Mouse (Mus musculus): ENCODE measurements around the gene Bmpr2. TPM values are rescaled to one million over a fixed set of nuclear protein-coding genes. Genes with fewer than 3 reads are reported as not detected.

Bmpr2 gene
- polyA plus RNA-seq, 1 experiment from 2014 or later: 17.2 TPM

- H3K9ac ChIP-seq (replicated peaks; ENCODE audit: low read depth, low read length): no peak overlapping the region
- 83% methylated on average over 1 of the region's 1 CpGs for WGBS
- H3K9me3 ChIP-seq (ENCODE audit: control insufficient read depth, low read depth, low read length): no peaks in the 10 kb centered on the region
- no peak overlapping the region for H3K4me3 ChIP-seq (ENCODE audit: low read depth, low read length)
- no peak for ATAC-seq (ENCODE audit: insufficient number of reproducible peaks, insufficient read depth, low FRiP score, low read depth)
- H3K27me3 ChIP-seq (ENCODE audit: control insufficient read depth, insufficient read depth, low read length): no peaks in the 10 kb centered on the region
- H3K27ac ChIP-seq (ENCODE audit: low read length): no peak overlapping the region
- no peaks in the 10 kb centered on the region for H3K4me1 ChIP-seq (ENCODE audit: control insufficient read depth, insufficient read depth, low read length)
- peaks cover 30% of the 10 kb centered on the region for H3K36me3 ChIP-seq (ENCODE audit: control insufficient read depth, insufficient read depth, low read length)
- no peak overlapping the region for H3K4me2 ChIP-seq (replicated peaks; ENCODE audit: low read depth, low read length)
Measured at GRCm38 (mm10) chr1:59862144-59862543, 98.9 kb downstream of the Bmpr2 start.

GRCm38 (mm10) chr1:59868041-59868440 is 104.8 kb downstream of the Bmpr2 start:
- H3K9me3 ChIP-seq (ENCODE audit: control insufficient read depth, low read depth, low read length): no peaks in the 10 kb centered on the region
- H3K27ac ChIP-seq (ENCODE audit: low read length): no peak overlapping the region
- H3K36me3 ChIP-seq (ENCODE audit: control insufficient read depth, insufficient read depth, low read length): peaks cover 35% of the 10 kb centered on the region
- 95% methylated on average over 5 of the region's 5 CpGs for WGBS
- no peaks in the 10 kb centered on the region for H3K4me1 ChIP-seq (ENCODE audit: control insufficient read depth, insufficient read depth, low read length)
- H3K27me3 ChIP-seq (ENCODE audit: control insufficient read depth, insufficient read depth, low read length): no peaks in the 10 kb centered on the region
- no peak overlapping the region for H3K9ac ChIP-seq (replicated peaks; ENCODE audit: low read depth, low read length)
- no peak overlapping the region for H3K4me3 ChIP-seq (ENCODE audit: low read depth, low read length)
- no peak for ATAC-seq (ENCODE audit: insufficient number of reproducible peaks, insufficient read depth, low FRiP score, low read depth)
- H3K4me2 ChIP-seq (replicated peaks; ENCODE audit: low read depth, low read length): no peak overlapping the region

DNA sequence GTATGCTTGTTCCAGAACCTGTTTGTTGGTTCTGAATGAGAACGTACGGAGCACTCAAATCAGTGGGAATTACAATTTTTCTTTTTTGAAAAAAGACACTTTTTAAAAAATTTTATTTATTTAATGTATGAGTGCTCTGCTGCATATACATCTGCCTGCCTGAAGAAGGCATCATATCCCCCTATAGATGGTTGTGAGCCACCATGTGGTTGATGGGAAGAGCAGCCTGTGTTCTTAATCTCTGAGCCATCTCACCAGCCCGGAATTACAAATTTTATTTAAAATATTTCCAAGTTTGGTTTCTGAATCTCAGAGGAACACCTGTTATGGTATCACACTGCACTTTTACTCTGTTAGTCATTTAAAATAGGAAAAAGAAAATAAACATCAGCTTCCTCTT is 110.8 kb downstream of the Bmpr2 start:
- WGBS: 93% methylated on average over 3 of the region's 3 CpGs
- H3K4me3 ChIP-seq (ENCODE audit: low read depth, low read length): no peak overlapping the region
- no peak overlapping the region for H3K27ac ChIP-seq (ENCODE audit: low read length)
- H3K4me1 ChIP-seq (ENCODE audit: control insufficient read depth, insufficient read depth, low read length): no peaks in the 10 kb centered on the region
- peaks cover 15% of the 10 kb centered on the region for H3K36me3 ChIP-seq (ENCODE audit: control insufficient read depth, insufficient read depth, low read length)
- ATAC-seq (ENCODE audit: insufficient number of reproducible peaks, insufficient read depth, low FRiP score, low read depth): no peak
- no peak overlapping the region for H3K4me2 ChIP-seq (replicated peaks; ENCODE audit: low read depth, low read length)
- no peak overlapping the region for H3K9ac ChIP-seq (replicated peaks; ENCODE audit: low read depth, low read length)
- H3K27me3 ChIP-seq (ENCODE audit: control insufficient read depth, insufficient read depth, low read length): no peaks in the 10 kb centered on the region
- no peaks in the 10 kb centered on the region for H3K9me3 ChIP-seq (ENCODE audit: control insufficient read depth, low read depth, low read length)

- no peak for ATAC-seq (ENCODE audit: insufficient number of reproducible peaks, insufficient read depth, low FRiP score, low read depth)
- H3K9ac ChIP-seq (replicated peaks; ENCODE audit: low read depth, low read length): no peak overlapping the region
- H3K27me3 ChIP-seq (ENCODE audit: control insufficient read depth, insufficient read depth, low read length): no peaks in the 10 kb centered on the region
- 89% methylated on average over 7 of the region's 7 CpGs for WGBS
- H3K4me2 ChIP-seq (replicated peaks; ENCODE audit: low read depth, low read length): no peak overlapping the region
- no peaks in the 10 kb centered on the region for H3K4me1 ChIP-seq (ENCODE audit: control insufficient read depth, insufficient read depth, low read length)
- H3K36me3 ChIP-seq (ENCODE audit: control insufficient read depth, insufficient read depth, low read length): peaks cover 9% of the 10 kb centered on the region
- no peak overlapping the region for H3K27ac ChIP-seq (ENCODE audit: low read length)
- no peaks in the 10 kb centered on the region for H3K9me3 ChIP-seq (ENCODE audit: control insufficient read depth, low read depth, low read length)
- no peak overlapping the region for H3K4me3 ChIP-seq (ENCODE audit: low read depth, low read length)
Measured at GRCm38 (mm10) chr1:59878098-59878497, 114.9 kb downstream of the Bmpr2 start.

- WGBS: 33% methylated on average over 3 of the region's 3 CpGs
Measured at GRCm38 (mm10) chr1:59883349-59884134, 120.3 kb downstream of the Bmpr2 start.

DNA sequence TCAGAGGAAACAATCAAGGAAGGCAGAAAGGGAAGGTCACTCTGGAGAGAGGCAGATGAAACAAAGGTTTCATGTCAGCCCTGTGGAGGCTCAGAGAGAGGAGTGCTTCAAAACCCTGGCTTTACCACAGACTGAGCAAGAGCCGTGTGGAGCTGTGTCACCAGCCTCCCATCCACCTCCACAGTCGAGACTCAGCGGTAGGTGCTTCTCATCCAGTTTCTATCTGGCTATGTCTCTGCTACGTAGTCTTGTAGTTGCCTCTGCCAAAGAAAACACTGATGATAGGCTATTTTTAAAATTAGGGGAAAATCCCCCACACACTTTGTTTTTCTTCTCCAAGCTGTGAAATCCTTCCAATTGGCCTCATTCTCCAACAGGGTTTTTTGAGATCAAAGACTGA is 123.7 kb downstream of the Bmpr2 start:
- no peak for ATAC-seq (ENCODE audit: insufficient number of reproducible peaks, insufficient read depth, low FRiP score, low read depth)
- Histone ChIP-seq H3K9me3 (ENCODE audit: control insufficient read depth, low read depth, low read length) (no peaks in the 10 kb centered on the region), H3K9ac (replicated peaks; ENCODE audit: low read depth, low read length) (no peak overlapping the region), H3K4me3 (ENCODE audit: low read depth, low read length) (no peak overlapping the region), H3K27me3 (ENCODE audit: control insufficient read depth, insufficient read depth, low read length) (no peaks in the 10 kb centered on the region), H3K27ac (ENCODE audit: low read length) (no peak overlapping the region), H3K36me3 (ENCODE audit: control insufficient read depth, insufficient read depth, low read length) (no peaks in the 10 kb centered on the region), H3K4me2 (replicated peaks; ENCODE audit: low read depth, low read length) (no peak overlapping the region), H3K4me1 (ENCODE audit: control insufficient read depth, insufficient read depth, low read length) (no peaks in the 10 kb centered on the region)
- 57% methylated on average over 4 of the region's 4 CpGs for WGBS

More at GRCm38 (mm10) chr1:59883349-59884134, 120.3 kb downstream of the Bmpr2 start:
- 0 out of 2 replicates have a peak, but pooled peaks cover 2% of the 10 kb centered on the region for H3K36me3 ChIP-seq (ENCODE audit: control insufficient read depth, insufficient read depth, low read length)
- H3K4me3 ChIP-seq (ENCODE audit: low read depth, low read length): no peak overlapping the region
- no peak for ATAC-seq (ENCODE audit: insufficient number of reproducible peaks, insufficient read depth, low FRiP score, low read depth)
- H3K4me1 ChIP-seq (ENCODE audit: control insufficient read depth, insufficient read depth, low read length): no peaks in the 10 kb centered on the region
- no peak overlapping the region for H3K9ac ChIP-seq (replicated peaks; ENCODE audit: low read depth, low read length)
- no peaks in the 10 kb centered on the region for H3K27me3 ChIP-seq (ENCODE audit: control insufficient read depth, insufficient read depth, low read length)
- H3K9me3 ChIP-seq (ENCODE audit: control insufficient read depth, low read depth, low read length): no peaks in the 10 kb centered on the region
- H3K27ac ChIP-seq (ENCODE audit: low read length): no peak overlapping the region
- no peak overlapping the region for H3K4me2 ChIP-seq (replicated peaks; ENCODE audit: low read depth, low read length)

GRCm38 (mm10) chr1:59888018-59888417 is 124.8 kb downstream of the Bmpr2 start:
- no peak for ATAC-seq (ENCODE audit: insufficient number of reproducible peaks, insufficient read depth, low FRiP score, low read depth)
- Histone ChIP-seq H3K9me3 (ENCODE audit: control insufficient read depth, low read depth, low read length) (no peaks in the 10 kb centered on the region), H3K4me2 (replicated peaks; ENCODE audit: low read depth, low read length) (no peak overlapping the region), H3K4me3 (ENCODE audit: low read depth, low read length) (no peak overlapping the region), H3K27me3 (ENCODE audit: control insufficient read depth, insufficient read depth, low read length) (no peaks in the 10 kb centered on the region), H3K36me3 (ENCODE audit: control insufficient read depth, insufficient read depth, low read length) (no peaks in the 10 kb centered on the region), H3K27ac (ENCODE audit: low read length) (no peak overlapping the region), H3K4me1 (ENCODE audit: control insufficient read depth, insufficient read depth, low read length) (no peaks in the 10 kb centered on the region), H3K9ac (replicated peaks; ENCODE audit: low read depth, low read length) (no peak overlapping the region)

DNA sequence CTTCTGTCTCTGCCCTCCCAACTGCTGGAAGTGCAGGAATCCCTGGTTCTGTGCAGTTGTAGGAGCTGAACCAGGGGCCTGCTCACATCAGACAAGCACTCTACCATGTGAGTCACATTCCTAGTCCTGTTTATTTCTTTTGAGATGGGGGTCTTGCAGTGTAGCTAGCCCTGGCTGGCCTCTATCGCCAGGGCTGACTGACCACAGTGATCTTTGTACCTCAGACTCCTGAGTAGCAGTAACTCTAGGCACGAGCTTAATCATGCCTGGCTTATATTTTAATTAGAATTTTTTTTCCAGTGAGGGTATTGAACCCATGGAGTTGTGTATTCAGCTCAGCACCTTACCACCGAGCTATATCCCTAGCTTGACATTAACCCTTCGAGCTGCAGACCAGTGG is 128.0 kb downstream of the Bmpr2 start:
- no peaks in the 10 kb centered on the region for H3K9me3 ChIP-seq (ENCODE audit: control insufficient read depth, low read depth, low read length)
- no peaks in the 10 kb centered on the region for H3K27me3 ChIP-seq (ENCODE audit: control insufficient read depth, insufficient read depth, low read length)
- no peak overlapping the region for H3K27ac ChIP-seq (ENCODE audit: low read length)
- ATAC-seq (ENCODE audit: insufficient number of reproducible peaks, insufficient read depth, low FRiP score, low read depth): no peak
- H3K4me3 ChIP-seq (ENCODE audit: low read depth, low read length): no peak overlapping the region
- WGBS: 79% methylated on average over 4 of the region's 4 CpGs
- no peaks in the 10 kb centered on the region for H3K36me3 ChIP-seq (ENCODE audit: control insufficient read depth, insufficient read depth, low read length)
- no peak overlapping the region for H3K9ac ChIP-seq (replicated peaks; ENCODE audit: low read depth, low read length)
- no peak overlapping the region for H3K4me2 ChIP-seq (replicated peaks; ENCODE audit: low read depth, low read length)
- H3K4me1 ChIP-seq (ENCODE audit: control insufficient read depth, insufficient read depth, low read length): no peaks in the 10 kb centered on the region

DNA sequence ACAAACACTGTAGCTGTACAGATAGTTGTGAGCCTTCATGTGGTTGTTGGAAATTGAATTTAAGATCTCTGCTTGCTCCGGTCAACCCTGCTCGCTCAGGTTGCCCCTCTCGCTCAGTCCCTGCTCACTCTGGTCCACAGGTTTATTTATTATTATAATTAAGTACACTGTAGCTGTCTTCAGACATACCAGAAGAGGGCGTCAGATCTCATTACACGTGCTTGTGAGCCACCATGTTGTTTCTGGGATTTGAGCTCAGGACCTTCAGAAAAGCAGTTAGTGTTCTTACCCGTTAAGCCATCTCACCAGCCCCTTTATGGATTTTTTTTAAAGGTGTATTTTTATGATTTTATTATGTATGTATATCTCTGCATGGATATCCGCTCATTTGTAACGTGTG is 129.6 kb downstream of the Bmpr2 start:
- Histone ChIP-seq H3K27me3 (ENCODE audit: control insufficient read depth, insufficient read depth, low read length) (no peaks in the 10 kb centered on the region), H3K36me3 (ENCODE audit: control insufficient read depth, insufficient read depth, low read length) (no peaks in the 10 kb centered on the region), H3K4me1 (ENCODE audit: control insufficient read depth, insufficient read depth, low read length) (no peaks in the 10 kb centered on the region), H3K27ac (ENCODE audit: low read length) (no peak overlapping the region), H3K4me3 (ENCODE audit: low read depth, low read length) (no peak overlapping the region), H3K4me2 (replicated peaks; ENCODE audit: low read depth, low read length) (no peak overlapping the region), H3K9ac (replicated peaks; ENCODE audit: low read depth, low read length) (no peak overlapping the region), H3K9me3 (ENCODE audit: control insufficient read depth, low read depth, low read length) (no peaks in the 10 kb centered on the region)
- ATAC-seq (ENCODE audit: insufficient number of reproducible peaks, insufficient read depth, low FRiP score, low read depth): no peak
- WGBS: 85% methylated on average over 8 of the region's 8 CpGs
